Mouse (Mus musculus) liver, embryonic 14.5 days (tissue): ENCODE measurements at regions not wholly inside any gene's neighbourhood (a gene's known extent, or its start where the extent isn't known, plus 50 kb on each side); places are given as distances from the start of the nearest gene placed in this dataset.

Experiments used
- ATAC-seq: fragments of 200-750 bp; cut with Nextera tagmentation; 2 replicates; pipeline ENCODE4 v1.8.0; 2017; ENCODE audit warnings: moderate number of reproducible peaks, mild to moderate bottlenecking, moderate library complexity; ENCODE audit not compliant: insufficient read depth
- DNase-seq, 3 experiments: peaks; one replicate each; pipeline ENCODE4 v3.0.0-alpha.2; 2012 to 2013; ENCODE audit warnings: low read depth in 3 of 3, low spot score in 3 of 3
- H3K27ac ChIP-seq: fragments of 300-500 bp; sonication (generic); 2 replicates; pipeline ENCODE4 v1.5.1; 2014; ENCODE audit warnings: moderate library complexity, mild to moderate bottlenecking, control low read depth, inconsistent platforms
- H3K27me3 ChIP-seq: fragments of 300-500 bp; sonication (generic); 2 replicates; pipeline ENCODE4 v1.6.1; 2014; ENCODE audit warnings: mild to moderate bottlenecking, low read length, moderate library complexity; ENCODE audit not compliant: control insufficient read depth, insufficient read depth
- H3K36me3 ChIP-seq: fragments of 300-500 bp; sonication (generic); replicated peaks from 2 replicates; pipeline ENCODE4 v1.6.1; 2014; ENCODE audit warnings: low read depth; ENCODE audit not compliant: control insufficient read depth, insufficient read depth
- H3K4me1 ChIP-seq, 2 experiments: fragments of 200-500 bp in 1 of 2; fragments of 300-500 bp in 1 of 2; sonication (generic) in 1 of 2; replicated peaks; 2 replicates each; pipeline ENCODE4 v1.6.1; 2012 to 2014; ENCODE audit warnings: antibody characterized with exemption in 1 of 2, inconsistent platforms in 1 of 2, low read length in 1 of 2; ENCODE audit not compliant: control insufficient read depth in 2 of 2, insufficient read depth in 2 of 2
- H3K4me2 ChIP-seq: fragments of 300-500 bp; sonication (generic); 2 replicates; pipeline ENCODE4 v1.6.1; 2014; ENCODE audit warnings: low read depth, mild to moderate bottlenecking, control low read depth, moderate library complexity
- H3K4me3 ChIP-seq, 2 experiments: fragments of 200-500 bp in 1 of 2; fragments of 300-500 bp in 1 of 2; sonication (generic) in 1 of 2; 2 replicates each; pipeline ENCODE4 v1.5.1; 2012 to 2014; ENCODE audit warnings: low read depth in 2 of 2, low read length in 2 of 2, mild to moderate bottlenecking in 2 of 2, control low read depth in 1 of 2, inconsistent platforms in 1 of 2, moderate library complexity in 1 of 2; ENCODE audit not compliant: insufficient read depth in 1 of 2
- H3K9ac ChIP-seq: fragments of 300-500 bp; sonication (generic); replicated peaks from 2 replicates; pipeline ENCODE4 v1.6.1; 2014; ENCODE audit warnings: mild to moderate bottlenecking, control low read depth, moderate library complexity
- H3K9me3 ChIP-seq: fragments of 300-500 bp; sonication (generic); 2 replicates; pipeline ENCODE4 v1.6.1; 2016; ENCODE audit warnings: low read length, mixed read lengths; ENCODE audit not compliant: control insufficient read depth
- CTCF ChIP-seq: IDR thresholded peaks from 2 replicates; pipeline ENCODE4 v1.5.1; 2016; ENCODE audit warnings: antibody characterized with exemption, low read depth, control low read depth
- EP300 ChIP-seq: IDR thresholded peaks from 2 replicates; pipeline ENCODE4 v1.6.1; 2016; ENCODE audit warnings: antibody characterized with exemption, low read depth
- WGBS: fragments of 180-500 bp; shearing (Covaris S2); extraction: QIAGEN DNeasy Blood & Tissue Kit; methylation state at CpG from one replicate; pipeline ENCODE4 v1.1.7; 2014; ENCODE audit not compliant: insufficient replicate concordance; 5-methylcytosine and 5-hydroxymethylcytosine counted together

DNA sequence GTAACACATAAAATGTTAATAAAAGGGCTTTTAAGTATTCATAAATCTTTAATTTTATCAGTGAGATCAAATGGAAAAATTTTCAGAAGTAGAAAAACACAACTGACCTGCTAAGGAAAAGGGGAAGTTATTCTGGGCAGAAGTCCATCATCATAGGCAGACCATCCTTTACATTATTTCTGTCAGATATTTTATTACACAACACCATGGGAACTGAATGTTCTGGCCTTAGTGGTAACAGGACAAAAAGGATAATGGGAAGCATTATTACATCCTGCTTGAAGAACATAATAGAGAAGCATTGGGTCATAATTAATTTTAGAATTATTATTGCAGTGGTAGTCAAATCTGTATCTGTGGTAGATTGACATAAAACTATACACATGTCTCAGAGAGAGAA, 603.5 kb upstream of the Gje1 start:
- H3K4me3 ChIP-seq = no peak overlapping the region
- H3K36me3 ChIP-seq = no peaks in the 10 kb centered on the region
- no peak for ATAC-seq
- no peaks in the 10 kb centered on the region for H3K27me3 ChIP-seq
- H3K27ac ChIP-seq = no peak overlapping the region
- H3K9me3 ChIP-seq = no peaks in the 10 kb centered on the region
- DNase-seq = no peak
- no peaks in the 10 kb centered on the region for H3K4me1 ChIP-seq
- H3K4me2 ChIP-seq = no peak overlapping the region
- no peak overlapping the region for H3K9ac ChIP-seq
- no peak for TF ChIP-seq EP300
- TF ChIP-seq CTCF = no peak

DNA sequence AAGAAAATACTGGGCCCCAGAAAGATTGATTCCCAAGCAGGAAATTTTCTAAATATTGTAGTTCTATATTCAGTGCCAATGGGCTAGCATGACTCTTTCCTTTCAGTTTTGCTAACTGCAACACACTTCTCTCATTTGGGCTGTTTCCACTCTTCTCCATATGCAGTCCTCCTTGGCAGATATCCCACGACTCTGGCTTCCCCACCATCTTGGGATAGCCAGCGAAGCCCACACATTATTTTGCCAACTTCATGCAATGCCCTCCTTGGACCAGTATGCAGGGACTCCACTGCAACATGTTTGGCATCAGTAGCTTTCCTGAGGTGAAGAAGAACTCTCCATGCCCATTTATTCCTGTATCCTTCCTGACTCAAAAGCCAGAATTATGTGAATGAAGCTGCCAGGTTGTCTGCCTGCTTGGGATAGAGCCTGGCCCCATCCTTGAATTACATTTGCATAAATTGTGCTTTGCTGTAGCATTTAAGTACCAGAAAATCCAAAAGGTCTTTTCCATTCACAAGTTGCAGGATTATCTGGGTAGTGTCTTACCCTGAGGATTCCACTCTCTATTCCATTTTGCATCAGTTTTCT, 599.1 kb upstream of the Gje1 start:
- no peak overlapping the region for H3K4me3 ChIP-seq

GRCm38 (mm10) chr10:15310650-15311049, 592.6 kb upstream of the Gje1 start:
- Histone ChIP-seq H3K9me3 (no peaks in the 10 kb centered on the region), H3K4me2 (no peak overlapping the region), H3K4me3 (no peak overlapping the region), H3K27ac (no peak overlapping the region), H3K27me3 (no peaks in the 10 kb centered on the region), H3K36me3 (no peaks in the 10 kb centered on the region), H3K9ac (no peak overlapping the region), H3K4me1 (no peaks in the 10 kb centered on the region)
- no peak for ATAC-seq
- no peak for DNase-seq
- TF ChIP-seq CTCF (no peak), EP300 (no peak)
- 25% methylated on average over 2 of the region's 2 CpGs for WGBS

More for the DNA sequence above, 599.1 kb upstream of the Gje1 start:
- DNase-seq (no peak), ATAC-seq (no peak)
- TF ChIP-seq CTCF (no peak), EP300 (no peak)
- Histone ChIP-seq H3K4me1 (no peaks in the 10 kb centered on the region), H3K27ac (no peak overlapping the region), H3K9me3 (no peaks in the 10 kb centered on the region), H3K27me3 (no peaks in the 10 kb centered on the region), H3K4me2 (no peak overlapping the region), H3K9ac (no peak overlapping the region), H3K36me3 (no peaks in the 10 kb centered on the region)
- WGBS = 50% methylated on average over 2 of the region's 2 CpGs

DNA sequence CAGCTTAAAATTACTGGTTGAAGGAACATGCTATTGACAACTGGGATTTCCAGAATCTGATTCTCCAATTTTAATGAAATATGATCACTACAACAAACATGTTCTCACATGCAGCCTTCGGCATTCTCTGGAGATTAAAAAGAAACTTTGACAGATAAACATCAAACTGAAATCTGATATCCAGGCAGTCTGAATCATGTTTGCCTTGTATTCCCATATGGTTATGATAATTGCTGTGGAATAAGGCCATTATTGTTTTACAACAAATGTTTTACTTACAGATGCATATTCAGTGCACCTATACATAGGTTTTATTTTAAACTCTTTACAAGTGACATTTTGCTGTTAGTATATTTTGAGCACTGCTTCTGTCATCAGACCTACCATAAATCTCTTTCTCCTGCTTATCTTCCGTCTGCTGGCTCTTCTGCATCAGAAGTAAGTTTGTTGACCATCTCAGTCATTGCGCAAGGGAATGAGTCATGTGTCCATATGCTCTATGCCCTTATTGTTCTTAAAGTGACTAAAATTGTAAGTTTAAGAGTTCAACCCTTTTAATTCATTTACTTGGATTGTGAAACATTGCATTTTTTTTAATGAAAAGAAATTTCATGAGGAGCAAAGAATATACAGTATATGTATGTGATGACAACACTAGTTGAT, 587.9 kb upstream of the Gje1 start:
- 57% methylated on average over 3 of the region's 3 CpGs for WGBS
- Histone ChIP-seq H3K4me3 (no peak overlapping the region), H3K4me2 (no peak overlapping the region), H3K36me3 (no peaks in the 10 kb centered on the region), H3K27me3 (no peaks in the 10 kb centered on the region), H3K4me1 (no peaks in the 10 kb centered on the region), H3K9ac (no peak overlapping the region), H3K27ac (no peak overlapping the region), H3K9me3 (no peaks in the 10 kb centered on the region)
- TF ChIP-seq EP300 (no peak), CTCF (no peak)
- ATAC-seq (no peak), DNase-seq (no peak)

GRCm38 (mm10) chr10:15300199-15301085, 582.4 kb upstream of the Gje1 start:
- Histone ChIP-seq H3K4me2 (no peak overlapping the region), H3K9me3 (no peaks in the 10 kb centered on the region), H3K4me3 (no peak overlapping the region), H3K27me3 (no peaks in the 10 kb centered on the region), H3K27ac (no peak overlapping the region), H3K36me3 (no peaks in the 10 kb centered on the region), H3K4me1 (no peaks in the 10 kb centered on the region), H3K9ac (no peak overlapping the region)
- DNase-seq = peak; percentile 11 to 24 (median 22)
- 31% methylated on average over 8 of the region's 8 CpGs for WGBS
- TF ChIP-seq EP300 (no peak), CTCF (peak; percentile 74)
- peak; percentile 50; the same call in 1 of the 2 replicates for ATAC-seq
